Mouse (Mus musculus) heart, adult 2 months (tissue): ENCODE results near the gene Kcnip1.

Experiments
- CTCF ChIP-seq: fragments of 200-600 bp; IDR thresholded peaks from 2 replicates; pipeline ENCODE4 v1.8.1; 2022; ENCODE audit warnings: antibody characterized with exemption, mild to moderate bottlenecking, moderate library complexity
- EP300 ChIP-seq: fragments of 200-500 bp; IDR thresholded peaks from 2 replicates; pipeline ENCODE4 v1.6.1; 2011; ENCODE audit warnings: low read depth, low read length, control low read depth; ENCODE audit not compliant: insufficient read depth
- POLR2A ChIP-seq: fragments of 200-500 bp; IDR thresholded peaks from 2 replicates; pipeline ENCODE4 v1.6.1; 2011; ENCODE audit warnings: mild to moderate bottlenecking, low read depth, low read length, control low read depth; ENCODE audit not compliant: insufficient read depth

- TF ChIP-seq EP300 (no peak), CTCF (no peak), POLR2A (no peak)
Measured at GRCm38 (mm10) chr11:33803093-33803492, 189.9 kb downstream of the Kcnip1 start.
